Mouse (Mus musculus) neural tube, embryonic 15.5 days (tissue): ENCODE results near the gene Map3k7cl. TPM values are rescaled to one million over a fixed set of nuclear protein-coding genes. Genes with fewer than 3 reads are reported as not detected.

Experiments
- ATAC-seq: fragments of 200-750 bp; cut with Nextera tagmentation; 2 replicates; pipeline ENCODE4 v1.8.0; 2017; ENCODE audit warnings: mild to moderate bottlenecking, moderate TSS enrichment, moderate library complexity; ENCODE audit not compliant: low FRiP score
- H3K27ac ChIP-seq: fragments of 300-500 bp; sonication (generic); replicated peaks from 2 replicates; pipeline ENCODE4 v1.5.1; 2015; ENCODE audit warnings: mild to moderate bottlenecking, inconsistent platforms
- H3K27me3 ChIP-seq: fragments of 300-500 bp; sonication (generic); replicated peaks from 2 replicates; pipeline ENCODE4 v1.6.1; 2015; ENCODE audit warnings: inconsistent platforms
- H3K36me3 ChIP-seq: fragments of 300-500 bp; sonication (generic); 2 replicates; pipeline ENCODE4 v1.6.1; 2015; ENCODE audit warnings: inconsistent platforms
- H3K4me1 ChIP-seq: fragments of 300-500 bp; sonication (generic); 2 replicates; pipeline ENCODE4 v1.6.1; 2015; ENCODE audit warnings: inconsistent platforms
- H3K4me2 ChIP-seq: fragments of 300-500 bp; sonication (generic); 2 replicates; pipeline ENCODE4 v1.6.1; 2015; ENCODE audit warnings: inconsistent platforms, mild to moderate bottlenecking, moderate library complexity
- H3K4me3 ChIP-seq: fragments of 300-500 bp; sonication (generic); replicated peaks from 2 replicates; pipeline ENCODE4 v1.5.1; 2015; ENCODE audit warnings: mild to moderate bottlenecking, inconsistent platforms
- H3K9ac ChIP-seq: fragments of 300-500 bp; sonication (generic); replicated peaks from 2 replicates; pipeline ENCODE4 v1.6.1; 2015; ENCODE audit warnings: mild to moderate bottlenecking, inconsistent platforms
- H3K9me3 ChIP-seq: fragments of 300-500 bp; sonication (generic); replicated peaks from 2 replicates; pipeline ENCODE4 v1.6.1; 2016; ENCODE audit warnings: inconsistent platforms
- WGBS: fragments of 180-500 bp; shearing (Covaris S2); methylation state at CpG from one replicate; pipeline ENCODE4 v1.1.7; 2015; ENCODE audit warnings: mixed read lengths; 5-methylcytosine and 5-hydroxymethylcytosine counted together
- polyA plus RNA-seq: library from polyadenylated mRNA; unstranded; fragments of >200 nt; fragmentation: Nextera tagmentation; extraction: Ambion mirVana; gene quantifications from 2 replicates; pipeline ENCODE4 v1.2.1, GENCODE M21; 2015

Map3k7cl gene
- polyA plus RNA-seq, 1 experiment from 2014 or later, result 0.12 TPM

DNA sequence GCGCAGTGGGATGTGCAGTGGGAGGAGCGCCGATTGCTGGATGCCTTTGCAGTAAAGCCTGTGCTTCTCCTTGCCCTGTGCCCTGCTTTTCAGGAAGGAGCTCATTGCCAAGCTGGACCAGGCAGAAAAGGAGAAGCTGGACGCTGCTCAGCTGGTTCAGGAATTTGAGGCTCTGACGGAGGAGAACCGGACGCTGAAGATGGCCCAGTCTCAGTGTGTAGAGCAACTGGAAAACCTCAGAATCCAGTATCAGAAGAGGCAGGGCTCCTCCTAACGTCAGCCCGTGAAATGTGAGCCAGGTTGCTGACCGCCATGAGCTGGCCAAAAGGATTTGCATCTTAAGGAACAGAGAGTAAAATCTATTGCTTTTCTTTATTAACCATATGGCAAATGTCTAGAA, 41.0 kb downstream of the Map3k7cl start:
- no peak overlapping the region for H3K9ac ChIP-seq
- no peak overlapping the region for H3K27ac ChIP-seq
- no peaks in the 10 kb centered on the region; the same call in 1 of the 2 replicates for H3K9me3 ChIP-seq
- no peaks in the 10 kb centered on the region for H3K27me3 ChIP-seq
- H3K4me2 ChIP-seq, result no peak overlapping the region
- WGBS, result 77% methylated on average over 10 of the region's 10 CpGs
- no peak for ATAC-seq
- H3K36me3 ChIP-seq, result no peaks in the 10 kb centered on the region
- H3K4me1 ChIP-seq, result peaks cover 14% of the 10 kb centered on the region
- H3K4me3 ChIP-seq, result no peak overlapping the region

DNA sequence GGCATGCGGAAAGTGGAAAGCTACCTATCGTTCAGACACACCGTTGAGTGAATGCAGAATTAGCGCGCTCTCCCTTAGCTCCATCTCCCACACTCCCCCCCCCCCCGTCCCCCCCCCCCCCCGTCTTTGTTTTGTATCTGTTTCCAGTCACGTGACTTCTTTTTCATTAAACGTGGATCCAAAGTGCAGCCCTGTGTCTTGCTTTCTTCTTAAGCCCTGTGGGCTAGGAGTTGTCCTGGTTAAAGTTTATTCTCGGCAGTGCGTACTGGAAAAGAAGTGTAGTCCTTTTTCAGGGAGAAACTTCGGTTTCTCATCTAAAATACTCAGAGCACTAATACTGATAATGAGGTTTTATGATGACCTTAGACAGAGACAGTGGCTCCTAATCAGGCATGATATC, 42.0 kb downstream of the Map3k7cl start:
- 76% methylated on average over 12 of the region's 12 CpGs for WGBS
- H3K36me3 ChIP-seq, result no peaks in the 10 kb centered on the region
- H3K4me2 ChIP-seq, result no peak overlapping the region
- no peak overlapping the region for H3K9ac ChIP-seq
- H3K27ac ChIP-seq, result no peak overlapping the region
- ATAC-seq, result no peak
- H3K4me1 ChIP-seq, result peaks cover 17% of the 10 kb centered on the region
- H3K27me3 ChIP-seq, result no peaks in the 10 kb centered on the region
- no peak overlapping the region for H3K4me3 ChIP-seq
- H3K9me3 ChIP-seq, result no peaks in the 10 kb centered on the region; the same call in 1 of the 2 replicates

DNA sequence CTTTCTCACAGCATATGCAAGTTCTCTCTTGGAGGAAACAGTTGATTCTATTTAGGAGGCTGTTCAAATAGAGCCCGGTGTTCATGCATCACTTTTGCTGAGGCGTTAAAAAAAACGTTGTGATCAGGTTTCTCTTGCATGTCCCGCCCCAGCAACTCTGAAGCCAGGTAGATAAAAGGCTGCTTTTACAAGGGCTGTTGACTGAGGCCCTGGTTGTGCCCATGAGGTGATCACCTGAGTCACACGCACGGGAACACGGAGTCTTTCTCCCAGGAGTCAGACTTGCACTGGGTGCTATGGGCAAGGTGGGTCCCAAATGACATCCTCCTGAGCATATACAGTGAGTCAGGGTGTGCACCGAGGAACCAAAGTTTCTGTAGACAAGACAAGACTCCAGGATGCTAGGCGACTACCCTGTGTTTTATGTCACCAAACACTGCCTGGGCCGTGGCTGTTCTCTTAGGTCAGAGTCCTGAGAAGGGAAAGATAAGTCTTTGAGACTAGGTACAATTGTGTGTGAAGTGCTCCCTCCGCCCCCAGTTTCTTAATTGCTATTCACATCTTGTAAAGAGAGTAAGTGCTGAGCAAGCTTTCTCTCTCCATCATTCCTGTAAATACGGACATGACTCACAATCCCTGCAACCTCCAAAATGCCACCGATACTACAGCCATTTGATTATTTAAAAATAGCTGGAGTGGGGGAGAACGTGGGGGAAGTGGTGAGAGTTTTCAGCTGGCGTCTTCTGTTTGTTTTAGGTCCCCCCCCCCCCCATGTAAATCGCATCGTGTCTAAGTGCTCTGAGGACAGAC, 49.8 kb downstream of the Map3k7cl start:
- no peak overlapping the region for H3K9ac ChIP-seq
- no peaks in the 10 kb centered on the region for H3K27me3 ChIP-seq
- no peak for ATAC-seq
- no peak overlapping the region for H3K4me2 ChIP-seq
- peaks cover 8% of the 10 kb centered on the region for H3K4me1 ChIP-seq
- H3K27ac ChIP-seq, result no peak overlapping the region
- no peaks in the 10 kb centered on the region for H3K36me3 ChIP-seq
- no peak overlapping the region for H3K4me3 ChIP-seq
- no peaks in the 10 kb centered on the region for H3K9me3 ChIP-seq
- 65% methylated on average over 17 of the region's 17 CpGs for WGBS

DNA sequence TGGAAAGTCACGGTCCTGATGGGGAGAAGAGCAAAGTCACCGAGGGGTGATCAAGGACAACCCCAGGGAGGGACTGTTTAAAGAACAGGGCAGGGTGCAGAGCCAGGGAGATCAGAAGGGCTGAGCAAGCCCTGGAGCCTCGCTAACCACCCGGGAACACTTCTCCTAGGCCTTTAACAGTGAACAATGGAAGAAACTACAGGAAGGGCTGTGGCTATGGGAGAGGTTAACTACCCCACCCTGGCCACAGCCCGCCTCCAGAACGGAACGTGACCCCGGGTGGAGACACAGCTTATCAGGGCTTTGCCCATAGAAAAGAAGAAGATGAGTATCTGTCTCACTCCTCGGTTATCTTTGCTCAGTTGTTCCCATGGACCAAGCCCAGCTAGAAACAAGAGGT, 50.9 kb downstream of the Map3k7cl start:
- Histone ChIP-seq H3K36me3 (no peaks in the 10 kb centered on the region), H3K9ac (no peak overlapping the region), H3K4me3 (no peak overlapping the region), H3K4me1 (0 out of 2 replicates have a peak, but pooled peaks cover 3% of the 10 kb centered on the region), H3K4me2 (no peak overlapping the region), H3K27me3 (no peaks in the 10 kb centered on the region), H3K27ac (no peak overlapping the region), H3K9me3 (no peaks in the 10 kb centered on the region)
- no peak for ATAC-seq
- WGBS, result 87% methylated on average over 9 of the region's 9 CpGs

DNA sequence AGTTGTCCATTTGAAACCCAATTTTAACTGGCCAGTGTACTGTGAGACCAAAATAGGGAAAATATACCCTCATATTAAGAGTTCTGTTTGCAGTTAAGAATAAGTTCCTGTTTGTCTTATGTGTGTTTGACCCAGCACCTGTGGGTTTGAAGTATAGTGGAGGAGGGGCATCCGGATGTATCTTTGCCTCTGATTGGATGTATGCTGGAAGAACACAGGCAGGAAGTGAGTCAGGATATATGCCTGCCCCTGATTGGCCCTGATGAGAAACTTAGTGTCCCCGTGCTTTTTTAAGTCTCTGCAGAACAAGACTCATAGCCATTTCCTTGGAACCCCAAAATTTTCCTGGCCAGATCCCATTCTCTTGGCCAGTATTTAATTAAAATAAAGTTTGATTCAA, 51.8 kb downstream of the Map3k7cl start:
- ATAC-seq, result no peak
- no peaks in the 10 kb centered on the region for H3K36me3 ChIP-seq
- no peak overlapping the region for H3K9ac ChIP-seq
- no peaks in the 10 kb centered on the region for H3K4me1 ChIP-seq
- H3K4me2 ChIP-seq, result no peak overlapping the region
- 86% methylated on average over 2 of the region's 2 CpGs for WGBS
- no peak overlapping the region for H3K4me3 ChIP-seq
- H3K9me3 ChIP-seq, result no peaks in the 10 kb centered on the region
- no peak overlapping the region for H3K27ac ChIP-seq
- no peaks in the 10 kb centered on the region for H3K27me3 ChIP-seq

DNA sequence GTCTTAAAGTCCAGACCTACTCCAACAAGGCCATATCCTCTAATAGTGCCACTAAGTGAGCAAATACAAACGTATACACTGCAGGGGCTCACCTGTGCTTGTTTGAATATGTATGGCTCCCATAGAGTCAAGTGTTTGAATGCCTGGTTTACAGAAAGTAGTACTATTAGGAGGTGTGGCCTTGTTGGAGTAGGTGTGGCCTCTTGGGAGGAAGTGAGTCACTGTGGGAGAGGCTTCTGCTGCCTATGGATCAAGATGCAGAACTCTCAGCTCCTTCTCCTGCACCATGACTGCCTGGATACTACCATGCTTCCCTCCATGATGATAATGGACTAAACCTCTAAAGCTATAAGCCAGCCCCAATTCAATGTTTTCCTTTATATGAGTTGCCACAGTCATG, 54.3 kb downstream of the Map3k7cl start:
- Histone ChIP-seq H3K9me3 (no peaks in the 10 kb centered on the region), H3K9ac (no peak overlapping the region), H3K4me2 (no peak overlapping the region), H3K27ac (no peak overlapping the region), H3K4me3 (no peak overlapping the region), H3K4me1 (no peaks in the 10 kb centered on the region), H3K27me3 (no peaks in the 10 kb centered on the region), H3K36me3 (no peaks in the 10 kb centered on the region)
- ATAC-seq, result no peak
- 91% methylated on average over 1 of the region's 1 CpGs for WGBS

DNA sequence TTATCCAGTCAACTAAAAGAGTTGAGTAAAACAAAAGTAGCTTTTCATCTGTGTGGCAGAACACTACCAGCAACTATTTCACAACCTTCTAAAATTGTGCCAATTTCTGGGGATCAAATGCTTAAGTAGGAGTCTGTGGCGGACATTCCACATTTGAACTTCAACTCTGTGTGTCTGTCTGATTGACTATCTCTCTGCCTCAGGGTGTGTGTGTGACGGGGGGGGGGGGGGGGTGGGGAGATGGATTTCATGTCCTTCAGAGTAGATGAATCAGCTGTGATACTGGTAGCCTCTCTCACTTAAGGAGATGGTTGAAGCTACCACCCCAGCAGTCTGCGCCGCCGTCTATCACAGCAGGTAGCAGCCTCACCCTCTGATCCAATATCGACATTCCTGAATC, 54.8 kb downstream of the Map3k7cl start:
- H3K9me3 ChIP-seq, result no peaks in the 10 kb centered on the region
- no peak overlapping the region for H3K4me2 ChIP-seq
- no peaks in the 10 kb centered on the region for H3K36me3 ChIP-seq
- ATAC-seq, result no peak
- no peaks in the 10 kb centered on the region for H3K4me1 ChIP-seq
- no peak overlapping the region for H3K9ac ChIP-seq
- no peaks in the 10 kb centered on the region for H3K27me3 ChIP-seq
- no peak overlapping the region for H3K4me3 ChIP-seq
- 92% methylated on average over 6 of the region's 6 CpGs for WGBS
- H3K27ac ChIP-seq, result no peak overlapping the region

DNA sequence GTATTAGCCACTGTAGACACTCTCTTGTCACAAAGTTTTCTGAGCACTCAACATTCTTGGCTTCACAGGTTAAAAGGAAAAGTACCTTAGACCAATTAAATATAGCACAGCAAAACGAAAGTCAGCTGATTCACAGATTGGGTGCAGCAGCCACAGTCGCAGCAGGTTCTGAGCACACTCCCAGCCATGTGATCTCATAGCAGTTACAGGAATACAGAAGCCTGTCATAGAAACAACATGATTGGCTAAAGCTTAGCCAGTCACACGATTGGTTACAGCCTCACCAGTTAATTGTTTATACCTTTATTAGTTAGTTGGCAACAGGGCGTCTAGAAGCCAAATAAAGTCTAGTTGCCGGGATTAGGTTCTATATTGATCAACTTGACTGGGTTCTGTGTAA, 57.0 kb downstream of the Map3k7cl start:
- 92% methylated on average over 5 of the region's 5 CpGs for WGBS
- no peak for ATAC-seq
- Histone ChIP-seq H3K36me3 (no peaks in the 10 kb centered on the region), H3K4me2 (no peak overlapping the region), H3K27ac (no peak overlapping the region), H3K27me3 (no peaks in the 10 kb centered on the region), H3K4me1 (no peaks in the 10 kb centered on the region), H3K9ac (no peak overlapping the region), H3K4me3 (no peak overlapping the region), H3K9me3 (no peaks in the 10 kb centered on the region)

DNA sequence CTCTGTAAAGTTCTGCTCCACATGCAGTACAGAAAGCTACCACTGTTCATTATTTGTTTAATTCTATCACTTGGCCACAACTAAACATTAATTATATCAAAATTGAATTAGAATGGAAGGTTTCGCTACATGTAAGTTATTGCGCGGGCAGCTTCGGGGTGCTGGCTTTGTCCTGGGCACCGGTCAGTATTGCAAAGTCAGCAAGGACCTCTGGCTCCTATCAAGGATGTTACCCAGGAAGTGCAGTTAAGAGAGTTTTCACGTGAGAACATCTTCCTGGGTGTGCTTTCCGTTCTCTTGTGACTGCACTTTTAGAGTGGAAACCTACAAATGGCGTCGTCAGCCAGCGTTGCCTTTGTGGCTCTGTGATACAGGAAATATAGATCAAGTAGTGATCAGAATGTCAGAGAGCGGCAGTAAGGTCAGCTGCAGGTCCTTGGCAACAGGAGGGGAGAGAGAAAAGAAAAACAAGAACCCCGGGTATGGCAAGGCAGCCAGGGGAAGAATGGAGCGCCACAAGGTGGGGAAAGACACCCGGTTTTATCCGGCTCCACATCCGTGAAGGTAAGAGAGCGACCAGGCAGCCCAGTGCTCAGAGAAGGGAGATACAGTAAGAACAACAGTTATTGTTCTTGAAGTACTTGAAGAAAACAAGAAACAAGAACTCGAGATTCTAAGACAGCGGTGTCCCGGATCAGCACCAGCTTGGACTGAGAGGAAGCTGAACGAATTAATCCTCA, 57.6 kb downstream of the Map3k7cl start:
- ATAC-seq, result no peak
- H3K27ac ChIP-seq, result no peak overlapping the region
- H3K4me3 ChIP-seq, result no peak overlapping the region
- H3K9ac ChIP-seq, result no peak overlapping the region
- H3K36me3 ChIP-seq, result no peaks in the 10 kb centered on the region
- no peak overlapping the region for H3K4me2 ChIP-seq
- H3K9me3 ChIP-seq, result no peaks in the 10 kb centered on the region
- no peaks in the 10 kb centered on the region for H3K27me3 ChIP-seq
- no peaks in the 10 kb centered on the region for H3K4me1 ChIP-seq
- 91% methylated on average over 21 of the region's 21 CpGs for WGBS

DNA sequence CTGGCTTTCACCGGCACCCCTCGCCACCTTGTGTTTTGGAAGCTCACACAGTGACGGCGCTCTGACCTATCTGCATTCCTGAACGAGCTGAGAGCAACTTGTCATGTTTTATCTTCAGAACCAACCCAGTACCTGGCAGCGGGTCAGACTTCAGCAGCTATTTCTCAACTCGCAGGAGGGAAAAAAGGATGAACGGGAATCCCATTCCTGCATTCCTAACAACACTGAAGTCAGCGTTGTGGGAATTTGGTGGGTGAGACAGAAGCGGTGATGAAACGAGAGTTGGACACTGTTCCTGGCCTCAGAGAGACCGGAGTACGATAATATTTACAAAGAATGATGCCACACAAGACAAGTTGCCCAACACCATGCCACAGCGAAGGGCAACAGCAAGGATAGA, 58.3 kb downstream of the Map3k7cl start:
- Histone ChIP-seq H3K27me3 (no peaks in the 10 kb centered on the region), H3K4me1 (no peaks in the 10 kb centered on the region), H3K4me3 (no peak overlapping the region), H3K27ac (no peak overlapping the region), H3K36me3 (no peaks in the 10 kb centered on the region), H3K4me2 (no peak overlapping the region), H3K9me3 (no peaks in the 10 kb centered on the region), H3K9ac (no peak overlapping the region)
- 88% methylated on average over 14 of the region's 14 CpGs for WGBS
- ATAC-seq, result no peak

DNA sequence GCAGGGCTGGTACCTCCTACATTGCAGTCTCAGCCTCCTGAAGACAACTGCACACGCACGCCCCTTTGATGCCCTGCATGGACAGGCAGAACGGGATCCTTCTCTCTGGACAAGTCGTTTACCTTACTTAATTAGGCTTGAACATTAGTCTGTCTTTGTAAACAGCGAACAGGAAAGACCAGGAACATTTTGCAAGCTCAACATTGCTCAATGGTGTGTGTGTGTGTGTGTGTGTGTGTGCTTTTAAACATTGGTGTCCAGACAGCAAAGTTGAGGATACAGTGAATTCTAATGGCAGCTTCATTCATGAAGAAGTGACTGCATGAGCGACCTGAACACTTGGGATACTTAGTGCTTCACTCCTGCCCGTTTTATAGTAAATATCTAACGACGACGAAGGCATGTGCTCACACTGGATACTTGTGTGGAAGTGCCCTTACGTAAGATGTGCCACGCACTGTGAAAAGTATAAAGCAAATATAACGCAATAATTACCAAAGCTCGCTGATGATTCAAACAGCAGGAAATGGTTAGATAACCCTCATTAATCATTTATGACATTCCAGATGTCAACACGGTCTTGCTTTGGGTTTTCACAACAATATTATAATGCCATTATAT, 59.2 kb downstream of the Map3k7cl start:
- no peak overlapping the region for H3K4me3 ChIP-seq
- no peak overlapping the region for H3K4me2 ChIP-seq
- no peaks in the 10 kb centered on the region for H3K36me3 ChIP-seq
- H3K4me1 ChIP-seq, result no peaks in the 10 kb centered on the region
- H3K9ac ChIP-seq, result no peak overlapping the region
- WGBS, result 78% methylated on average over 15 of the region's 15 CpGs
- no peaks in the 10 kb centered on the region for H3K9me3 ChIP-seq
- no peaks in the 10 kb centered on the region for H3K27me3 ChIP-seq
- ATAC-seq, result no peak
- H3K27ac ChIP-seq, result no peak overlapping the region

DNA sequence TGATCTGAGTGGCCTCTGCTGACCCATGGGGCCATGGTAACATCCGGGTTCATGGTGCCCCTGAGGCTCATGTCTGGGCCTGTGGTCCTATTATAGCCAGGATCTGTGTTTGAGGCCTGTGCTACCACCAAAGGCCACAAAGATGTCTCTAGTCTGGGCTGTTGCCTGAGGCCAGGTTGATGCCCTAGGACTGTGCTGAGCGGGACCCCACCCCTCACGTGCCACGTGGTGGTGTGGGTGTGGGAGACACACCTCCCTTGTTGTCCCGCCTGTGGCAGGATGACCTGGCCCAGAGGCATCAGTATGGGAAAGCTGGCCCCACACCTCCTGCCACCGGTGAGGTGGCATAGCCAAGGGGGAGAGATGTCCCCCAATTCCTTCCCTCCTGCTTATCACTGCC, 64.2 kb downstream of the Map3k7cl start:
- Histone ChIP-seq H3K27ac (no peak overlapping the region), H3K9me3 (no peaks in the 10 kb centered on the region), H3K27me3 (no peaks in the 10 kb centered on the region), H3K9ac (no peak overlapping the region), H3K4me2 (no peak overlapping the region), H3K4me3 (no peak overlapping the region), H3K36me3 (no peaks in the 10 kb centered on the region), H3K4me1 (no peaks in the 10 kb centered on the region)
- no peak for ATAC-seq
- 87% methylated on average over 6 of the region's 6 CpGs for WGBS
